Mouse (Mus musculus): ENCODE measurements around the gene Sumo2.
"Not testable (repeated sequence)": the region's sequence is repeated elsewhere in the genome, so short reads cannot be mapped to it uniquely, and the experiment has no call there.

Sumo2 gene

GRCm38 (mm10) chr11:115518693-115519092, 17.4 kb downstream of the Sumo2 start:
- DNase-seq = no peak

DNA sequence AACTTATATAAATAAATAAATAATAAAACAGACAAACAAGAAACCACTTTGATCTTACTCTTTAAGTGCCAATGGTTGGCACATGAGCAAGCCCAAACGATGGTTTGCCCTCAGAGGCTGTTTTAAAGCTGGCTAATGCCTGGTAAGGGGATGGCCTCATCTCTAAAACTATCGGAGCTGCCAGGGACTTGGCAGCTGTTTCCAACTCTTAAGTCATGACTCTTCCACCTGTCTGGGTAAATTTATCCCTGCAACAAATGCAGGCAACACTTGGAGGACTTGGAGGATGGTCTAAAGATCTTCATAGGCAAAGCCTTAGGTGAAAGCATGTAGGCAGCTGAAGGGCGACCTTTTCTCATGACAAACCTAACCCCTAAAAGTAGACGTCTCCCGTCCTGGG, 19.1 kb downstream of the Sumo2 start:
- DNase-seq = no peak

DNA sequence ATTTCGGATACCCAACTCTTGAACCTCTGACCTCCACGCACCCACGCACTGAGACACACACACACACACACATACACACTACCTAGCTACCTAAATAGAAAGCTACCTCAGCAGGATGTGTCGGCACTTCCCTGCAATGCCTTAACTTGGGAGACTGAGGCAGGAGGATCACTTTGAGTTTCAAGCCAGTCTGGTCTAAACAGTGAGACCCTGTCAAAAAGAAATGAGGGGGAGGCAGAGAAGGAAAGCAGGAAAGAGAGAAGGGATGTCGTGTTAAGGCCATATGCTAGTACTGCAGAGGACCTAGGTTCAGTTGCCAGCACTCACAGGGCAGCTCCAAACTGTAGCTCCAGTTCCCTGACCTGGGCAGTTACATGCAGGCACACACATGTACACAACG, 21.1 kb downstream of the Sumo2 start:
- DNase-seq = no peak

DNA sequence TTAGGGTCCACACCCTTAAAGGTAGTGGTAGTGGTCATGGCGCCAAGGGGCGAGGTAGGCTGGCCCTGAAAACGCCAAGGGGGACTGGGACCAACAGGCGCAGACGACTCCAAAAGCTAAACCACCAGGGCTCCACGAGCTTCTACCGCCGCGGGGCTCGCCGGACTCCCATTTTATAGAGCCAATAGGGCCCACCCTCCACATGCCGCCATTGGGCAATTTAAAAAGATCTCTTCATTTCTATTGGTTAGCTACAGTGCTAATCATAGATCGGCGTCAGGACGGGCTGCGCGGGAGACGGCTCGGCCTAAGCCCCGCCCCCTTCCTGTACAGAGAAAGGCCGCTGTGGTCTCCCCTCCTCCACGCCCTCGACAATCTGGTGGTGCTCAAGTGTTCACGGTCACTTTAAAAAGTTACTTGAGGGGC, 21.8 kb downstream of the Sumo2 start, which contains the start of gene Jpt1:
TSS of gene Jpt1 (minus strand) at position 150 of the 426 bp plus-strand sequence.
- DNase-seq = peak; percentile 98

- DNase-seq = peak; percentile 52
Observed at GRCm38 (mm10) chr11:115513271-115514237, 22.5 kb downstream of the Sumo2 start.

DNA sequence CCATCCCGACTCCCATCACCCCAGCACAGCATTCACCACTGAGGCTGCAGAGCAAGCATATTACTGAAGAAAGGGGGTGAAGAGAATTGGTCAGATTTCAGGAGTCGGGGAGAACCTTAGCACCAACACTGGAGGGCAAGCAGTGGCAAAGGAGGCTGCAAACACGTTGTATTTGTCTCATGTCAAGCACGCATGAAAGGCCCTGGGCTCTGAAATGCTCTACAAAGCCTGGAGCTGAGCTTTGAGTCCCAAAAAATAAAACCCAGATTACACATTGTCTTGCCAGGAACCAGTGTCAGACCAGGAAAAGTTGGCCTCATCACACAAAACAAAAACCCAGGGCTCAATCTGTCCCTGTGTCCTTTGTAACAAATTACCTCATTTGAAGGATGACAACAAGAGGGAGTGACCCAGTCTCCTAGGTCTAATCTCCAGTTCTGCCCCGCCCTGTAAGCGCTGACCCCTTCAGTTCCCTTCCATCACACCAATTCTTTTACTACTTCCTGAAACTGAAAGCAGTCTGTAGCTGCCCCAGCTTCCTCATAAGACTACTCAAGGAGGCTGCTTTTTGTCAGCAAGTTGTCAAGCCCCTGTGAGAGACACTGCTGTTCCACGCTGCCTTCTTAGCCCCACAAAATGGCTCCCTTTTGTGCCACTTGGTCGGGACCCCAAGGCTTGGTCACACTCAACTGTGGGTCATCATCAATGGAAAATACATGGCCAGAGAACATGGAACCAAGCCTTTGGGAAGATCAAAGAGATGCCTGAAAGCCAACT, 23.5 kb downstream of the Sumo2 start:
- no peak for DNase-seq

DNA sequence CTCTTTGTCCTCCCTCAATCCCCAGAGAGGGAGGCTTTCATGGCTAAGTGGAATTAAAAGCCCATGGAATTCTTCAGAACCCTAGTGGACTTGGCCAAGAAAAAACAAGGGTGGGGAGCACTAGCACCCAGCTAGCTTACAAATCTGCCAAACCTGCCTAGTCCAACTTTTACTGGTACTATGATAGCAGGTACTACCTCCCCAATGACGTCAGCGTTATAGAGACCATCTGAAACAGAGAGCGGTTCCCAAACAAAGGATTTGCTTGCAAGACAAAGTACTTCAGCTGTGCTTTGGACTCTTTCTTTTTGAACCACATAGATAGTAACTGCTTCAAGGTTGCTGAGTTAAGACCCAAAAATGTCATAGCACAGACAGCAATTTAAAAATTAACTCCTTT, 24.1 kb downstream of the Sumo2 start:
- DNase-seq = no peak

DNA sequence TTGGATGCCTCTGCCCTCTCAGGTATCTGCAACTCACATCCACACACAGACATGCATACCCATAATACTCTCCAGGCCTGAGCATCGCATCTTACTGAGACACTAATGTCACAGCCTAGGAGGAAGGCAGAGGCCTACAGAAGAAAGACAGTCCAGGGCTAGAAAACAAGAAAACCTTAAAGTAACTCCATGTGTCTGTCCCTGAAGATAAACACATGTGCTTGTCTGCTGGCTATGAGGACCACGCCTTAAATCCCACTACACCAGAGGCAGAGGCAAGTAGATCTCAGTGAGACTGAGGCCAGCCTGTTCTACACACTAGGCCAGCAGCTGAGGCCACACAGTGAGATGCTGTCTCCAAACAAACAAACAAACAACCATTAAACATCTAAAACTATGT, 25.0 kb downstream of the Sumo2 start:
- no peak for DNase-seq

GRCm38 (mm10) chr11:115510507-115510888, 25.6 kb downstream of the Sumo2 start:
- DNase-seq = no peak

GRCm38 (mm10) chr11:115509773-115510506, 26.1 kb downstream of the Sumo2 start:
- no peak for DNase-seq

DNA sequence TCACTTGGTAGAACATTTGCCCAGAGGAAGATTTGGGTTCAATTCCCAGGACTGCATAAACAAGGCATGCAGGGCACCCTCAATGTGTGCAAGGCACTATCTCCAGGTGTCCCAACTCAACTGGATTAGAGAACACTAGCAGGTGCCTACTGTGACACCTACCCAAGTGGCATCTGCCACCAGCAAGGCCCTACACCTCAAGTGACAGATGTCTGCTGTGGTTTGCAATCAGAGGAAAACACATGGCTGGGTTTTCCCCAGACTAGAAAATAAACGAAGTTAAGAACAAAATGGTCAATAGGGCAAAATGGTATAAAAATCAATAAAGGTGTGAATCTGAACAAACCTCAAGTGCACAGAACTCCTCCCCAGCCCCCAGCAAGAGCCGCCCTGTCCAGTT, 28.0 kb downstream of the Sumo2 start:
- no peak for DNase-seq

DNA sequence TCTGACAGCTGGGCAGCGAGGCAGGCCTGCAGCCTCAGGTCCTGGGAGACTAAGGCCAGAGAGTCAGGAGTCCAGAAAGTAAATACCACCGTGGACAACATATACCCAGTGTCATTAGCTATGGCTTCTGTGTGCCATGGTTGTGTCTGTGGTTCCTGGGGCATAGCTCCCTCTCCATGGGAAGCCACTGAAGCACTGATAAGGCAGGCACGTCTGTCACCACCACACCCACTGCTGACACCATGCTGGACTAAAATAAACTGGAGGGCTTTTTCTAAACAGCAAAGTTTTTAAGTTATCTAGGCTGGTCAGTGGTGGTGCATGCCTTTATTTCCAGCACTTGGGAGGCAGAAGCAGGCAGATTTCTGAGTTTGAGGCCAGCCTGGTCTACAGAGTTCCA, 29.5 kb downstream of the Sumo2 start:
- no peak for DNase-seq

DNA sequence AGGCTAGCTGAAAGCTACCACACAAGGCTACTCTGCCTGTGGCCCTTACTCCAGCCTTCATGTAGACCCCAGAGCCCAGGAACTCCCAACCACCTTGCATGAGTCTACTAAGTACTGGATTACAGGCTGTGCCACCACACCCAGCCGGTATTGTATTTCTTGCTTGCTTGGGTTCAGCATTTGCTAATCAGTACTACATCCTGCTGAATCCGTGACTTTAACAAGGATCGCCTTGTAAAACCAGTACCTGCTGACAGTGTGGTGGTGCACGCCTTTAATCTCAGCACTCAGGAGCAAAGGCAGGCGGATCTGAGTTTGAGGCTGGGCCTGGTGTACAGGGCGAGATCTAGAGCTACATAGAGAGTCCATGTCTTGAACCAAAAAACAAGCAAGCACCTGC, 33.4 kb downstream of the Sumo2 start:
- DNase-seq = no peak

- not testable (repeated sequence) for DNase-seq
Observed at GRCm38 (mm10) chr11:115496559-115496958, 39.5 kb downstream of the Sumo2 start.

DNA sequence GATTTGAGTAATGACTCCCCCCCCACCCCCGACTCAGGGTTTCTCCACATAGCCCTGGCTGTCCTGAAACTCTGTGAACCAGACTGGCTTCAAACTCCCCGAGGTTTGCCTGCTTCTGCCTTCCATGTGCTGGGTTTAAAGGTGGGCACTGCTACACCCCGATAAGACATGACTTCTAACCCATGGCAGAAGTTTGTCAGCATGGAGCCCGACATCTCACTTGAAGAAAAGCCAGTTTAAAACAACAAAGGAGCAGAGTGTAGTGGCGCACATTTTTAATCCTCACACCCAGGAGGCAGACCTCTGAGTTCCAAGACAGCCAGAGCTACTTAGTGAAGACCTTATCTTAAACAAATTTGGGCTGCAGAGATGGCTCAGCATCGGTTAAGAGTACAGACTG, 43.7 kb downstream of the Sumo2 start:
- DNase-seq = no peak

DNA sequence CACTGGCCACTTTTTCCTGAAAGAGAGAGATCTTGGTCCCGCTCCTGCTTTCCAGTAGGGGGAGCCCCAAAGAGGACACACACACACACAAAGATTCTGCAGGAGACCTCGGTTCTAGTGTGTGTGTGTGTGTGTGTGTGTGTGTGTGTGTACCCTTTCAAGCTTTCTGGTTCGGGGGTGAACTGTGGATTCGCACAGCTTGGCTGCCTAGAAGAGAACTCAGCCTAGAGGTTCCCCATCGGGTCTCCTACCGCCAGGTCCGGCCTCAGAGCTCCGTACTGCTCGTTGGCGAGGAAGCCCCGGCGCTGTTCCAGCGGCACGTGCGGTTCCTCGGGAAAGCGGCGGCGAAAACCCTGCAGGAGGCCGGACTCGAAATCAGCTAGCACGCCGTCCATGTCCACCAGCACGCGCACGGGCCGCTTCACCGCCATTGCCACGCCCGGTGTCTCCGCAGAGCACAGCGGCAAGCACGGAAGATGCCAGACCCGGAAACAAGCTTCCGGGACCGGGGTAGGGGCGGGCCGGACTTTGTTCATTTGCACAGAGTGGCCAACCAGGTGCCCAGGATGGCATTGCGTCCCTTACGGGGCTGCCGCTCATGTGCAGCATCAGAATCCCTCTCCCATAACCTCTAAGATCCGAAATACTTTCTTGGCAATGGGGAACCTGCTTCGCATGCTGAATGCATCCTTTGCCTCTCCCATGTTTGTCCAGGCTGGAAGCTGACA, 44.6 kb downstream of the Sumo2 start, which contains the start of gene Nt5c:
TSS of gene Nt5c (minus strand) at position 507 of the 728 bp plus-strand sequence.
- DNase-seq = peak; percentile 88

- DNase-seq = no peak
Observed at GRCm38 (mm10) chr11:115490441-115491355, 45.4 kb downstream of the Sumo2 start.

DNA sequence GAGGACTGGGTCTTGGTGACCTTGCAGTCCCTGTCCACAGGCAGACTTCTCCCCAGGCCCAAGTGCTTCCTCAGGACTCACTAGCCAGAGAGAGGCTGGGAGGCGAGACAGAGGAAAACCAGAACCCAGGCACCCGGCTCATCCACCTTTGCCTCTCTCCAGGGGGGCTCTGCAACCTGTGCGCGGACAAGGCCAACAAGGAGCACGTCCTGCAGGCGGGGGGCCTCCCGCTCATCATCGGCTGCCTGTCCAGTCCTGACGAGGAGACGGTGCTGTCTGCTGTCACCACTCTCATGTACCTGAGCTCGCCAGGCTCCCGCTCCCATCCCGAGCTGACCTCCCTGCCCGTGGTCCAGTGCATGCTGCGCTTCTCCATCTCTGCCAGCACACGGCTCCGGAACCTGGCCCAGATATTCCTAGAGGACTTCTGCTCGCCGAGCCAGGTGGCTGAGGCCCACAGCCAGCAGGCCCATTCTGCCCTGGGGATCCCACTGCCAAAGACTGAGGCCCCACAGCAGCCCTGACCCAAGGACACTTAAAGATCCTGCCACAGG, 47.4 kb downstream of the Sumo2 start:
- DNase-seq = no peak

- no peak for DNase-seq
Observed at GRCm38 (mm10) chr11:115485155-115485554, 50.9 kb downstream of the Sumo2 start.

DNA sequence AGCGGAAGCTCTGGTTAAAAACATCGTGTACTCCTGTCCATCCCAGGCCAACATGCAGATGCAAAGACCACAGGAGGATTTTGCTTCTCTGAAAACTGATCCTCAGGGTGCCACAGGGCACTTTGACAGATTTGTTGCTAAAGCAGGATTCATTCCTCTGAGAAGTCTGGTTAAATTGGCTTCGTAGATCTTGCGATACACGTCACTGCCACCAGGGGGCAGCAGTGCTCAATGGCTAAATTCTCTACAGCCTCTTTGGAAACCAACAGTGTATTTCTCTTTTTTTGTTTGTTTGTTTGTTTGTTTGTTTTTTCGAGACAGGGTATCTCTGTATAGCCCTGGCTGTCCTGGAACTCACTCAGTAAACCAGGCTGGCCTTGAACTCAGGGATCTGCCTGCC, 52.4 kb downstream of the Sumo2 start:
- DNase-seq = peak; percentile 77

- no peak for DNase-seq
Observed at GRCm38 (mm10) chr11:115483278-115483677, 52.8 kb downstream of the Sumo2 start.
